Mouse (Mus musculus): ENCODE results near the gene Acaa1a.

DNA sequence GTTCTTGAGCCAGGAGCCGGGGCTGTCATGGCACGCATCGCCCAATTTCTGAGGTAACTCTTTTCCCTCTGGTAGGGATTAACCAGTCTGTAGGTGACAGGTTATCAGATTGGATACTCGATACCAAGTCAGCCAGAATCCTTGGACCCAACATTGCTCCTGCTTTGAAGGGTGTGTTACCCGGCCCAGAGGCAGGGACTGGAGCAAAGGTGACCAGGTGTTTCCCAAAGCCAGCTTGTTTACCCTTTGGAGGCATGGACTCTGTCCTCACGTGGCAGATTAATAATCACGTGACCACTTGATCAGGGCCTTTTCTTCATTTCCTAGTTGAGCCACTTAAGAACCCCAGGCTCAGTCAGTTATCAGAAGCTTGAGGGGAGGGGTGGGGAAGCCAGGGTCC lies 3.3 kb downstream of the Acaa1a start:
- TF ChIP-seq CTCF (IDR thresholded peaks at IDR 0.05; ENCODE audit: borderline replicate concordance, control insufficient read depth, extremely low read depth, insufficient read depth, low read length, poor library complexity) (no peak), POLR2A (IDR thresholded peaks at IDR 0.05; ENCODE audit: control insufficient read depth, extremely low read depth, insufficient read depth, low read length, poor library complexity) (no peak)

Measured in thymus, adult 2 months (tissue).